Mouse (Mus musculus) lung, embryonic 15.5 days (tissue): ENCODE results near the gene Scamp3. TPM values are rescaled to one million over a fixed set of nuclear protein-coding genes. Genes with fewer than 3 reads are reported as not detected.

Source experiments
- ATAC-seq: fragments of 200-750 bp; cut with Nextera tagmentation; 2 replicates; pipeline ENCODE4 v1.8.0; 2017; ENCODE audit warnings: moderate number of reproducible peaks, borderline replicate concordance; ENCODE audit not compliant: low FRiP score, low TSS enrichment; ENCODE audit errors: extremely low read depth
- H3K27ac ChIP-seq: fragments of 300-500 bp; sonication (generic); 2 replicates; pipeline ENCODE4 v1.5.1; 2015; ENCODE audit warnings: moderate library complexity, mild to moderate bottlenecking, inconsistent platforms
- H3K27me3 ChIP-seq: fragments of 300-500 bp; sonication (generic); 2 replicates; pipeline ENCODE4 v1.6.1; 2015; ENCODE audit warnings: inconsistent platforms
- H3K36me3 ChIP-seq: fragments of 300-500 bp; sonication (generic); 2 replicates; pipeline ENCODE4 v1.6.1; 2015; ENCODE audit warnings: inconsistent platforms
- H3K4me1 ChIP-seq: fragments of 300-500 bp; sonication (generic); 2 replicates; pipeline ENCODE4 v1.6.1; 2015; ENCODE audit warnings: inconsistent platforms
- H3K4me2 ChIP-seq: fragments of 300-500 bp; sonication (generic); 2 replicates; pipeline ENCODE4 v1.6.1; 2015; ENCODE audit warnings: inconsistent platforms, mild to moderate bottlenecking, moderate library complexity
- H3K4me3 ChIP-seq: fragments of 300-500 bp; sonication (generic); 2 replicates; pipeline ENCODE4 v1.5.1; 2015; ENCODE audit warnings: mild to moderate bottlenecking, inconsistent platforms
- H3K9ac ChIP-seq: fragments of 300-500 bp; sonication (generic); 2 replicates; pipeline ENCODE4 v1.6.1; 2015; ENCODE audit warnings: inconsistent platforms
- H3K9me3 ChIP-seq: fragments of 300-500 bp; sonication (generic); 2 replicates; pipeline ENCODE4 v1.6.1; 2016; ENCODE audit warnings: inconsistent platforms
- WGBS: fragments of 180-500 bp; shearing (Covaris S2); methylation state at CpG from one replicate; pipeline ENCODE4 v1.1.7; 2015; 5-methylcytosine and 5-hydroxymethylcytosine counted together
- polyA plus RNA-seq: library from polyadenylated mRNA; unstranded; fragments of >200 nt; fragmentation: Nextera tagmentation; extraction: Ambion mirVana; gene quantifications from 2 replicates; pipeline ENCODE4 v1.2.1, GENCODE M21; 2015

Gene Scamp3
- polyA plus RNA-seq, 1 experiment from 2014 or later, result 110 TPM

DNA sequence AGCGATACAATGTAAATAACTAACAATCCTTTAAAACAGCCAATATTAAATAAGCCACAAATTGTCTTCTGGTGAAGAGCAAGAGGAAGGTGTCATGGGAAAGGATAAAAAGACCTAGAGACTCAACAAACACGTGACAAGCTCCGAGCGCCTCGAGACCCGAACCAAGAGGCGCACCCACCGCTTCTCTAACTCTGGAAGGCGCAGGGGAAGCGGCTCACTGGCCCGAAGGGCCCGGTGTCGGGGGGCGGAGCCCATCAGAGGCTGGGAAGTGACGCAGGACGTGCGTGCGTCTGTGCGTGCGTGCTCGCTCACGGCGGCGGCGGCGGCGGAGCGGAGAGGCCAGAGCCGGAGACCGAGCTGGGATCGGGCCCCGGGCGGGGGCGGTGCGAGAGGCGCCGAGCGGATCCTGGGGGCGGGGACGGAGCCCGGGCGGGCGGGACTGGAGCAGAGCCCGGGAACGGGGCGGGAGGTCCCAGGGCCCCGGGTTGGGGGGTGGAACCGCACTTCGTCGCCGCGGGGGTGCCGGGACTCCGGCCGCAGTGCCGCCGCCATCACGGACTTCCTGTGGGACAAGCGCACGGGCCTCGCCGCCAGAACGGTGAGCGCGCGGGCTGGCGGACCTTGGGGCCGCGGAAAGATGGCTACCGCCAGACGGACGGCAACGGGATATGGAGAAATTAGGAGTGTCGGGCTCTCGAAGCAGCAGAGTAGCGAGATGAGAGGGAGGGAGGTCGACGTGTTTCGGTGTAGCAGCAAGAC, 12.6 kb upstream of the Scamp3 start, which contains the start of gene Clk2:
TSS of gene Clk2 (plus strand) at position 290 of the 762 bp plus-strand sequence.
- Histone ChIP-seq H3K4me1 (peaks cover 29% of the 10 kb centered on the region), H3K9ac (peak within 1 kb of the TSS; percentile 79), H3K27me3 (no peaks in the 10 kb centered on the region), H3K27ac (peak within 1 kb of the TSS; percentile 96), H3K36me3 (peaks cover 28% of the 10 kb centered on the region), H3K4me3 (peak within 1 kb of the TSS; percentile 77), H3K4me2 (peak within 1 kb of the TSS; percentile 66), H3K9me3 (no peaks in the 10 kb centered on the region)
- WGBS, result under 1% methylated on average over 75 of the region's 79 CpGs
- ATAC-seq, result peak; percentile 98

GRCm38 (mm10) chr3:89165268-89165870, 11.9 kb upstream of the Scamp3 start:
- H3K27ac ChIP-seq, result peak overlapping the region; percentile 96
- H3K4me3 ChIP-seq, result peak overlapping the region; percentile 77
- peak overlapping the region; percentile 79 for H3K9ac ChIP-seq
- H3K9me3 ChIP-seq, result no peaks in the 10 kb centered on the region
- H3K4me1 ChIP-seq, result peaks cover 23% of the 10 kb centered on the region
- no peaks in the 10 kb centered on the region for H3K27me3 ChIP-seq
- H3K36me3 ChIP-seq, result peaks cover 35% of the 10 kb centered on the region
- H3K4me2 ChIP-seq, result peak overlapping the region; percentile 66
- 16% methylated on average over 12 of the region's 12 CpGs for WGBS
- no peak for ATAC-seq

DNA sequence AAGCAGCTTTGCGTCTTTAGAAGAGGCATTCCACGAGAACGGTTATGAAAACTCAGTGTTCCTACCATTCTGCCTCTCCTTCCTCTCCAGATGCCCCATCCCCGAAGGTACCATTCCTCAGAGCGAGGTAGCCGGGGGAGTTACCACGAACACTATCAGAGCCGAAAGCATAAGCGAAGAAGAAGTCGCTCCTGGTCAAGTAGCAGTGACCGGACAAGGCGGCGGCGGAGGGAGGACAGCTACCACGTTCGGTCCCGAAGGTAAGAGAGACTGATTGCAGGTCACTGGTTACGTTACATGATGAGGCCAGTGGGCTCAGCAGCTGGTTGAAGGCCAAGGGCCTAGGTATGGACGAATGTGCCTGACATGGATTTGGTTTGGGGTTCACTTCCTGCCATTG, 10.3 kb upstream of the Scamp3 start:
- WGBS, result 89% methylated on average over 19 of the region's 19 CpGs
- ATAC-seq, result no peak
- H3K27ac ChIP-seq, result no peak overlapping the region

GRCm38 (mm10) chr3:89174844-89175243, 2.4 kb upstream of the Scamp3 start:
- no peak overlapping the region for H3K27ac ChIP-seq
- H3K4me3 ChIP-seq, result no peak overlapping the region
- H3K9me3 ChIP-seq, result no peaks in the 10 kb centered on the region
- 94% methylated on average over 11 of the region's 11 CpGs for WGBS
- H3K4me1 ChIP-seq, result peaks cover 16% of the 10 kb centered on the region
- H3K36me3 ChIP-seq, result peaks cover 73% of the 10 kb centered on the region
- no peak overlapping the region for H3K4me2 ChIP-seq
- no peak overlapping the region for H3K9ac ChIP-seq
- no peak for ATAC-seq
- H3K27me3 ChIP-seq, result no peaks in the 10 kb centered on the region

More for the DNA sequence above, 10.3 kb upstream of the Scamp3 start:
- Histone ChIP-seq H3K9me3 (no peaks in the 10 kb centered on the region), H3K36me3 (peaks cover 45% of the 10 kb centered on the region), H3K4me3 (no peak overlapping the region), H3K9ac (no peak overlapping the region), H3K4me1 (peaks cover 22% of the 10 kb centered on the region), H3K27me3 (no peaks in the 10 kb centered on the region), H3K4me2 (no peak overlapping the region)

DNA sequence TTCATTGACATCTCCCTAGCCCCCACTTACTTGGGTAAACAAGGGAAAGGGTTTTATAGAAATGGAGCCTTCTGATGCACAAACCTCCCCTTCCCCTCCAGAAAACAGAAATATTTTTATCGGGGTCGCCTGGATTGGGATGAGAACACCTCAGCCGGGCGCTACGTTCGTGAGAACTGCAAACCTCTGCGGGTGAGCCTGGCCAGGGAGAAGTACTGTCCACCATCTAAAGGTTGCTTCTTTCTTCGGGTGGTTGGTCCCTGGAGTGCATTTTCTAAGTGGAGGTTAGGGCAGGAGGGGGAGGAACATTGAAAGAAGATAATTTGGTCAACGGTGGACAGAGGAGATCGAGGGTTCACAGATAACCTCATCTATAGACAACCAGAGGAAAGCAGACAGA, 1.7 kb upstream of the Scamp3 start:
- ATAC-seq, result no peak
- Histone ChIP-seq H3K4me1 (peaks cover 16% of the 10 kb centered on the region), H3K36me3 (peaks cover 73% of the 10 kb centered on the region), H3K9ac (no peak overlapping the region), H3K4me3 (no peak overlapping the region), H3K27me3 (no peaks in the 10 kb centered on the region), H3K9me3 (no peaks in the 10 kb centered on the region), H3K27ac (no peak overlapping the region), H3K4me2 (no peak overlapping the region)
- WGBS, result 87% methylated on average over 10 of the region's 10 CpGs

GRCm38 (mm10) chr3:89176421-89176820, 852 bp upstream of the Scamp3 start:
- Histone ChIP-seq H3K9me3 (no peaks in the 10 kb centered on the region), H3K36me3 (peaks cover 78% of the 10 kb centered on the region), H3K27ac (peak overlapping the region; percentile 44; the same call in 1 of the 2 replicates), H3K4me1 (peaks cover 16% of the 10 kb centered on the region), H3K4me2 (no peak overlapping the region), H3K4me3 (no peak overlapping the region), H3K9ac (0 out of 2 replicates have a peak overlapping the region, but pooled peaks have one; percentile 0), H3K27me3 (no peaks in the 10 kb centered on the region)
- no peak for ATAC-seq
- 76% methylated on average over 7 of the region's 7 CpGs for WGBS

DNA sequence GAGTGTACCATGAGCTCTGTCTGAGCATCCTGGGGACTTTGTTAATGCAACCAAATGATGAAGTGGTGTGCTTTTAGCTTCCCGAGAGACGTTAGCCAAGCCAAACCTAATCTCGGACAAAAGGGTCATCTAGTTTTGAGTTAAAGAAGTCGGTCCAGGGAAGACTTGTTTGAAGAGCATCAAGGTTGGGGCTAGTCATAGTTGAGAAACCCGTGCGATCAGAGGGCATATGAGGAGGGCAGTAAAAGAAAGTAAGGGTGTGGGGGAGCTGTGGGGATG, 773 bp downstream of the Scamp3 start:
- Histone ChIP-seq H3K9ac (peak overlapping the region; percentile 85), H3K27me3 (no peaks in the 10 kb centered on the region), H3K4me3 (peak overlapping the region; percentile 85), H3K9me3 (no peaks in the 10 kb centered on the region), H3K36me3 (peaks cover 67% of the 10 kb centered on the region), H3K4me1 (peaks cover 23% of the 10 kb centered on the region), H3K27ac (peak overlapping the region; percentile 68; the same call in 1 of the 2 replicates), H3K4me2 (peak overlapping the region; percentile 88)
- WGBS, result 4% methylated on average over 6 of the region's 6 CpGs
- no peak for ATAC-seq

DNA sequence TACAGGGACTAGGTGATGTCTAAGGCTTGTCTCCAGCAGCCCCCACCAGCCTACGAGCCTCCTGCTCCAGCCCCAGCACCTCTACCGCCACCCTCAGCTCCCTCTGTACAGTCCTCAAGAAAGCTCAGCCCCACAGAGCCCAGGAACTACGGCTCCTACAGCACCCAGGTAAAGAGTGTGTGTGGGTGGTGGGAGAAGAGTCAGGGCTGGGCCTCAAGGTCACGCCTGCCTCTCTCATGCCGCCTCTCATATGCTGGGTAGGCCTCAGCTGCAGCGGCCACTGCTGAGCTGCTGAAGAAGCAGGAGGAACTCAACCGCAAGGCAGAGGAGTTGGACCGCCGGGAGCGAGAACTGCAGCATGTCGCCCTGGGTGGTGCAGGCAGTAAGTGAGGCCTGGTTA, 1.8 kb downstream of the Scamp3 start:
- 90% methylated on average over 11 of the region's 11 CpGs for WGBS
- Histone ChIP-seq H3K9me3 (no peaks in the 10 kb centered on the region), H3K9ac (0 out of 2 replicates have a peak overlapping the region, but pooled peaks have one; percentile 85), H3K4me3 (0 out of 2 replicates have a peak overlapping the region, but pooled peaks have one; percentile 85), H3K4me1 (peaks cover 31% of the 10 kb centered on the region), H3K36me3 (peaks cover 57% of the 10 kb centered on the region), H3K27ac (no peak overlapping the region), H3K27me3 (no peaks in the 10 kb centered on the region), H3K4me2 (no peak overlapping the region)
- no peak for ATAC-seq

DNA sequence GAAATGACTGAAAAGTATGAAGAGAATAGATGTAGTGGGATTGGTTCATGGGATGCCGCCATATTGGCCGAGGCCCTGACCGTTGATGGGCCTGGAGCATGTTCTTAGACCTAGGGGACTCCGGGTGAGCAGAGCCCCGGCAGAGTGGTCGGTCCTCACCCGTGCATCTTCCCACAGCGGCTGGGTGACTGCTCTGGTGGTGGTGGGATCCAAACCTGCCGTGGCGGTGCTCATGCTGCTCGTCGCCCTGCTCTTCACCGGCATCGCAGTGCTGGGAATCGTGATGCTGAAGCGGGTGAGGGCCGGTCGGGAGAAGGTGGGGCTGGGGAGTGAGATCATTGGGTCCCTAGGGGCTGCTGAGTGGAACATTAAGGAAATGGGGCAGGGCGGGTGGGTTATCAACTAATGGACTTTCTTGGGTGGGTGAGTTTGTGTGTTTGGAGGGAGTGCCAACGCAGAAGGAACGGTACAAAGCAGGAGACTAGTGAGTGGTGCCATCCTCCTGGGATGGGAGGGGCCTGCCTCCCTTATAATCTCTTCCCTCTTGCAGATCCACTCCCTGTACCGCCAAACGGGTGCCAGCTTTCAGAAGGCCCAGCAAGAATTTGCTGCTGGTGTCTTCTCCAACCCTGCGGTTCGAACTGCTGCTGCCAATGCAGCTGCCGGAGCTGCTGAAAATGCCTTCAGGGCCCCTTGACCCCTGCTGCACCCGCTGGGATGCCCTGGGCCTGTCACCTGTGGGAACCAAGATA, 4.7 kb downstream of the Scamp3 start:
- Histone ChIP-seq H3K4me2 (no peak overlapping the region), H3K36me3 (peaks cover 30% of the 10 kb centered on the region), H3K9ac (no peak overlapping the region), H3K4me1 (peaks cover 33% of the 10 kb centered on the region), H3K9me3 (no peaks in the 10 kb centered on the region), H3K4me3 (no peak overlapping the region), H3K27ac (no peak overlapping the region), H3K27me3 (no peaks in the 10 kb centered on the region)
- WGBS, result 86% methylated on average over 25 of the region's 27 CpGs
- no peak for ATAC-seq

GRCm38 (mm10) chr3:89182531-89183057, 5.3 kb downstream of the Scamp3 start:
- peak overlapping the region; percentile 67; the same call in 1 of the 2 replicates for H3K27ac ChIP-seq
- ATAC-seq, result peak; percentile 4; the same call in 1 of the 2 replicates

GRCm38 (mm10) chr3:89183058-89183958, 6.0 kb downstream of the Scamp3 start, which contains the start of gene Fam189b:
Fam189b (plus strand) TSS chr3:89183143.
- peaks cover 28% of the 10 kb centered on the region for H3K4me1 ChIP-seq
- H3K9me3 ChIP-seq, result no peaks in the 10 kb centered on the region
- ATAC-seq, result peak; percentile 95
- H3K27me3 ChIP-seq, result no peaks in the 10 kb centered on the region
- H3K4me3 ChIP-seq, result peak within 1 kb of the TSS; percentile 72
- WGBS, result 5% methylated on average over 39 of the region's 39 CpGs
- H3K9ac ChIP-seq, result peak within 1 kb of the TSS; percentile 71
- peak within 1 kb of the TSS; percentile 67 for H3K27ac ChIP-seq
- peaks cover 30% of the 10 kb centered on the region for H3K36me3 ChIP-seq
- peak within 1 kb of the TSS; percentile 95 for H3K4me2 ChIP-seq

More at GRCm38 (mm10) chr3:89182531-89183057, 5.3 kb downstream of the Scamp3 start:
- Histone ChIP-seq H3K4me2 (peak overlapping the region; percentile 95), H3K36me3 (peaks cover 30% of the 10 kb centered on the region), H3K9me3 (no peaks in the 10 kb centered on the region), H3K27me3 (no peaks in the 10 kb centered on the region), H3K4me1 (peaks cover 33% of the 10 kb centered on the region), H3K9ac (no peak overlapping the region), H3K4me3 (peak overlapping the region; percentile 72)
- WGBS, result 39% methylated on average over 7 of the region's 7 CpGs
